Mouse (Mus musculus): ENCODE measurements at regions not wholly inside any gene's neighbourhood (a gene's known extent, or its start where the extent isn't known, plus 50 kb on each side); places are given as distances from the start of the nearest gene placed in this dataset.
A peak's percentile ranks its signal among the peaks of the same experiment; 100 is the strongest.

DNA sequence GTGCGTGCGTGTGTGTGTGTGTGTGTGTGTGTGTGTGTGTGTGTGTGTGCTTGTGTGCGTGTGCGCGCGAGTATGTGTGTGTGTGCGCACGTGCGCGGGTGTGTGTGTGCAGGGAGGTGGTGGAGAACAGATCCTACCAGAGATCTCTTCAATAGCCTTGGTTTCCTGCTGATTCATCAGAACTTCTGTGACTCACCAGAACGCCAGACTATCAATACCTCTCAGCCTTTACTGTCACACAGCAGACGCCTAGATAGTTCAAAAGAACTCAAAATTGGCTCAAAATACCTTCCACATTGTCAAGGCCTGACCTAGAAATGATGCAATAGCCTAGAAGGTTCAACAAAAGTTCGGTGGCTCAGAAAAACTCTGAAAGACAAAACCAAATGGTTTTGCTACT lies 66.8 kb upstream of the C2cd4b start:
- no peak for DNase-seq
- intact Hi-C loops (cut with DNase I), result no loop called here

DNA sequence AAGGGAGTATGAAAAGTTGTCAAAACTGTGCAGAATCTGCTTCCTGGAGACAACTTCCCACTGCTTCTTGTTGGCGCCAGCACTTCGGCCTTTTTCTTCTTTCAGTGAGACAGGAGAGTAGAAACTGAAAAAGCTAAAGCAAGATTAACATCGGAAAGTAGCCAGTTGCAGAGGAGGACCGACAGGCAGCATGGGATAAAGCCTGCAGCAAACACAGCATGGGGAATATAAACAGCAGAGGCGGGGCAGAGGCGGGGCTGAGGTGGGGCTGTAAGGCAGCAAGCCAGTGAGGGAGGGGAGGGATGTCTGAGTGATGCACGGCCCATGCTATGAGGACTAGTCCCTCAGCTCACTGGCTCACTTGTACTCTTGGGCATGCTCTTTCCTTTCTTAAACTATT lies 65.5 kb upstream of the C2cd4b start:
- DNase-seq, result no peak
- intact Hi-C loops (cut with DNase I), result no loop called here

DNA sequence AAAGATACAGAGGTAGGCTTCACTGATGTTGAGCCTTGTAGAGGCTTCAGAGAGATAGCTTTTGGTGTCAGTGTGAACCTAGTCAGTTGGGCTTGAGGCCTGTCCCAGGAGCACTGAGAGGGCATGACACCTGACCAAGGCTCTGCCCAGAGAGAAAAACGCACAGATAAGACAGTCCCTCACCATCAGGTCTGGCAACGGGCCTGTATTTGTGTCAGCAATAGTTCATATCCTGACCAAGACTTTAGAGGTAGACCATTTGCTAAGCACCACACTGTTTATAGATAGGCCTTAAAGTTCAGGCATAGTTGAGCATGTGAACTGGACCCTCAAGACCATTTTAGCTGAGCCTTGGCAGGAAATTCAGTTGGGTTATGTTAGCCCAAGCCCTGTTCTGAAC lies 60.4 kb upstream of the C2cd4b start:
- intact Hi-C loops (cut with DNase I), result no loop called here
- DNase-seq, result no peak

DNA sequence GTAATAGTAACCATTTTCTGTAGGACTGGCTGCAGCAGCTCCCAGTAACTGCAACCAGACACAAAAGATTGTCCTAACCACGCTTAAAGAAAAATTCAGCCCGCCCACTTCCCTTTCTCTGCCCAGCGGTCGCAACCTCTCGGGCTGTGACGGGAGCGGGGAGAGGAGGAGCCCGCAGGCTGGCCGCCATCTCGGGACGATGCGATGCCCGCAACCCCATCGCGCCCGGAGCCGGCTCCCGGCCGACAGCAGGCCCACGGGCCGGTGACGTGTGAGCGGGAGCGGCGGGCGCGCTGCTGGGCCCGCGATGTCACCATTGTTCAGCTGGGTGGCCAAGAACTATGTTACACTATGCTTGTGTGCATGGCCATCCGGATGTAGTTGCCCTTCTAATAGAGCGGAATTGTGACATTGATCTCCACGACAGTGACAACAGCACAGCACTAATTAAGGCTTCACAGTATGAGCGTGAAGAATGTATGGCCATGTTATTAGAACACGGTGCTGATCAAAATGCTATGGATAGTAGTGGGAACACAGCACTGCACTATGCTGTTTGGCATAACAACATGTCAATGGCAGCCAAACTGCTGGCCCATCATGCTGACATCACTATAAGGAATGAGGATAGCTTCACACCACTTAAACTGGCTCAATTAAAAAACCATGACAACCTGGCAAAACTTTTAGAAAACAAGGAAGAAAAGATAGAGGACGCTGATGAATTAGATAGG lies 59.2 kb upstream of the C2cd4b start:
- DNase-seq, result peak; percentile 47 to 51
- intact Hi-C loops (cut with DNase I), result no loop called here

DNA sequence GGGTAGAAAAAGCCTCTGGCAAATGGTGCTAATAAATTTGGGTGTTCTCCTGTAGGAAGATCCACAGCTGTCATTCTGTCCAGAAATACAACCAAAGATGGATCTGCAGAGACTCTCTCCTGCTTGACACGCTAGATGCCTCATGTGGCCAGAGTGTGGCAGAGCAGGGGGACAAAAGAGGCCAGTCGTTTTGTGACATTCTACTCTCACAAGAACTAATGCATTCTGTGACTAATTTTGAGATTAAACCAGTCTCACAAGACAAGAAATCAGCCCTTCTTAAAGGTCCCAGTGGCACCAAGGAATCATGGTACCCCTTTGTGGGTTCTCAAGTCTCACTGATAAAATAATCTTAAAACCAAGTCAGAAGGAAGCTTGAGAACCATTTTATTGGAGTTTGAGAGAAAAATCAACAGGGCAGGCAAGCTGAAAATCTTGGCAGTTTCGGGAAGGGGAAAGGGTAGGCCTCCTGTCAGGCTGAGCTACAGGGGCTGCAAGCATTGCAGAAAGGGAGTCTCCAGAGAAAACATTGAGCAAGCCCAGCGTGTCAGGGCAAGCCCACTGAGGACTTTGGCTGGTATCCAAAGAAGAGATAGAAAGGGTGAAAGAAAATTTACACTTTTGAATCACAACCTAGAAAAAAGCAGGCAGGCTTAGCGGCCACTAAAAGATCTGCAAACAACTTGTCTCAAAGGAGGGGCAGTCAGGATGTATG lies 50.8 kb upstream of the C2cd4b start:
- intact Hi-C loops (cut with DNase I), result no loop called here
- DNase-seq, result no peak
